Mouse (Mus musculus) heart, postnatal 10 days (tissue): ENCODE data around the gene Mlycd. TPM values are rescaled to one million over a fixed set of nuclear protein-coding genes. Genes with fewer than 3 reads are reported as not detected.

ENCODE experiments used
- DNase-seq, 2 experiments: peaks; one replicate each; pipeline ENCODE4 v3.0.0; 2021
- intact Hi-C: fragments of 180-260 bp; cut with DNase I; formaldehyde crosslinking; loops from one replicate; pipeline ENCODE4 v1.15.1; 2025
- total RNA-seq, 2 experiments: library from RNA; stranded (reverse); gene quantifications; 2 replicates each; pipeline ENCODE4 v1.2.3; 2021

The Mlycd gene
- total RNA-seq, 2 experiments from 2014 or later = 98.4 to 115 TPM

- intact Hi-C loops = no loop called here
- DNase-seq = no peak
Measured at GRCm38 (mm10) chr8:119400122-119400671, 5.5 kb downstream of the Mlycd start.

- intact Hi-C loops = no loop called here
- no peak for DNase-seq
Measured at GRCm38 (mm10) chr8:119400904-119401303, 6.2 kb downstream of the Mlycd start.

DNA sequence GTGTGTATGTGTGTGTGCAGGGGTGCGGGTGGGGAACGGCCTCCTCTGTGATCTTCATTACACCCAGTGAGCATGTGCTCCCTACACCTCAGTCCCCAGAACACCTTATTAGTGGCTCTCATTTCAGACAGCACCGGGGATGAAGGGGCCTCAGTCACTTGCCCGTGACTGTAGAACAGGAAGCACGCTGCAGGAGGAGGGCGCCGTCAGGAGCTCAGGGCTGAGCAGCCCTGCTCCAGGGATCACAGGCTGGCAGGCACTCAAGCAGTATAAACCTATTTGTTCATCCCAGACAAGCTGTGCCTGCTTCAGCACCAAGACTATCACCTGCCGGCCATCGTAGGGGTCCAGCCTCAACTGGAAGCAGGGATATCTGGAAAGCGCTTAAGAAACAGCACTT is 9.2 kb downstream of the Mlycd start:
- intact Hi-C loops = no loop called here
- DNase-seq = no peak

DNA sequence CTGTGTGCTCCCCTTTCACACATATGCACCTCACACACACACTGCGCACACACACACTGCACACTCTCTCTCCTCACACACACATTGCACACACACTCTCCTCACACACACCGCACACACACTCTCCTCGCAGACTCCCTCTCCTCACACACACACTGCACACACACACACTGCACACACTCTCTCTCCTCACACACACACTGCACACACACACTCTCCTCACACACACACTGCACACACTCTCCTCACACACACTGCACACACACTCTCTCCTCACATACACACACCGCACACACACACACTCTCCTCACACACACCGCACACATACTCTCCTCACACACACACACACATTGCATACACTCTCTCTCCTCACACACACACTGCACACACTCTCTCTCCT is 10.0 kb downstream of the Mlycd start:
- intact Hi-C loops = no loop called here

DNA sequence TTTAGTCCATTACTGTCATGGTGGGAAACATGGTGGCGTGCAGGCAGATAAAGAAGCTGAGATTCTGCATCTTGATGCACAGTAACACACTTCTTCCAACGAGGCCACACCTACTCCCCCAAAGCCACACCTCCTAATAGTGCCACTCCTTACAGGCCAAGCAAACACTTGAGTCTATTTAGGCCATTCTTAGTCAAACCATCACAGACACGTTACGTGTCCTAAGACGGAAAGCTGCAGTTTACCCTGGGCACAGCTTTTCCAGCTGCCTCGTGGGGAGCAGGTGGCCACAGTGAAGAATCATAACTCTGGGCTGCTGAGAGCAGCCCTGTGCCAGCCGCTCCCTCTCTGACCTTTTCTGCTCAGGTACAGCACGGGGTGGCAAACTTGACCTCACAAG is 13.6 kb downstream of the Mlycd start:
- no peak for DNase-seq
- intact Hi-C loops = no loop called here

More for the DNA sequence above, 10.0 kb downstream of the Mlycd start:
- no peak for DNase-seq

DNA sequence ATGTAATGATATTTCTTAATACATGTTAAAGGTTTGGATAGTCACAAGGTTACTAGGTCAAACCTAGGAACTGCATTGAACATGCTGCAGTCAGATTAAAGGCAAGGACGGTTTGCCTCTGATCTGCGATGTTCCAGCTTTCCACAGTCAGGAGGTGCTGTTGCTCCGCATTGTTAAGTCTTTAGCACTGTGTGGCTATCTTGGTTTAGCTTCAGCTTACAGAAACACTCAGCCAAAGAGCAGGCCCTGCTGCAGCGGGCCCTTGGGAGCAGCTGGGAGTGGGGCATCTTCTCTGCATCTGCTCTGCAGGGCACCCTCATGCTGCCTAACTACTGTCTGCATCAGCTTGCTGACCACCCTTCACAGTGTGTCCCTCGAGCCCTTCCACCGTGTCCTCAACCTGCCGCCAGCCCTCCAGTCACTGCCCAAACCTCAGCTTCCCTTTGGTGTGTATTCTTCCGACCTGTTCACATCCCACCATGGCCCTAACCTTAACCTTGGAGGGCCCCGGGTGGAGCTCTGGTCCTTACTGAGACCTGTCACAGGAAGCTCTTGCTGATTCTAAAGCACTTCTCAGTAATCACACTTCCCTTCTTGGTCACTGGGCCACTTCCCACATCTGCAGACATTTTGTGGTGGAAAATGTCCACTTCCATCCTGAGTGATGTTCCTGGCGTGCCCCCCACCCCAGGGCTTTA is 17.5 kb downstream of the Mlycd start:
- DNase-seq = no peak
- intact Hi-C loops = loop anchor here (1.0 to 10.0 kb wide), 4 partner anchors 29 to 263 kb away; partner anchors contain the start of gene Taf1c

GRCm38 (mm10) chr8:119412735-119413498 is 18.2 kb downstream of the Mlycd start:
- intact Hi-C loops = loop anchor here (1.0 to 10.0 kb wide), 4 partner anchors 28 to 262 kb away; partner anchors contain the start of gene Taf1c
- peak; percentile 81 to 87 for DNase-seq

DNA sequence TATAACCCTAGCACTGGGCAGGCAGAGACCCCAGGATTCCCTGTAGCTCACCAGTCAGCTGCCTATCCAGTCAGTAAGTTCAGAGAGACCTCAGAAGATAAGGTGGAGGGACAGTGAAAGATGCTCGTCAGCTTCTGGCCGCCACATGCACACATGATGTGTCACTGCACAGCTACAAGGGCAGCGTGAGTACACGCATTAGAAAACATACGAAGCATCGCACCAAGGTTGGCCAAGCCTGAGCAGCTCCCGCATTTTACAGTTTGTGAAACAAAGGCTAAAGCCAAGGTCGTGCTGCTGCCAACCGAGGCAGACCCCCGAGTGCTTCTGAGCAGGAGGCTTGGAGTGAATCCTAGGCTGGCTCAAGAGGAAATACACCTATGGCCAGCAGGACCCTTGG is 18.9 kb downstream of the Mlycd start:
- DNase-seq = no peak
- intact Hi-C loops = loop anchor here (2.0 to 10.0 kb wide), 3 partner anchors 27 to 261 kb away; partner anchors contain the start of gene Taf1c

- intact Hi-C loops = no loop called here
Measured at GRCm38 (mm10) chr8:119420318-119420717, 25.6 kb downstream of the Mlycd start.

DNA sequence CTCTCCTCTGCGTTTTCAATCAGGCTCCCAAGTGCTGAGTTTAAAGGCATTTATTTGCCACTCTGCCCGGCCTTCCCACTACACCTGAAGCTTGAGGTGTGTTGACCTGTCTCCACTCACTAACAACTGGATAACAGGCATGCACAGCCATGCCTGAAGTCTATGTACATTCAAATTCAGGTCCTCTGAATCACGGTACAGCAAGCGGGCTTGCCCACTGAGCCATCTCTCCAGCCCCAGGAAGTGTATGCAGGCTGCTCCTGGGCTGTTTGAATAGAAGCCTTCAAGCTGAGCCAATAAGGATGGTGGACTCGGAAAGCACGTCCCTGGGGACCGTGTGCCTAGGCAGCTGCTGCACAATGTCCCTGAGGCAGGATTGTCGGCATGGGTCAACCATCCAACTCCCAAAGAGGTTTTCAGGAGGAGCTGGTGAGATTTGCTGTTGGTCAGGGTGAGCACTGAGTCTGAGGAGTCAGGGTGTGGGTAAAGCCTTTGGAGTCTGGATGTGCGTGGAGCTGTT is 27.0 kb downstream of the Mlycd start:
- intact Hi-C loops = loop anchor here (2.0 kb wide), 1 partner anchor 19 kb away; no protein-coding TSS in a partner anchor
- no peak for DNase-seq

More at GRCm38 (mm10) chr8:119420318-119420717, 25.6 kb downstream of the Mlycd start:
- DNase-seq = no peak

DNA sequence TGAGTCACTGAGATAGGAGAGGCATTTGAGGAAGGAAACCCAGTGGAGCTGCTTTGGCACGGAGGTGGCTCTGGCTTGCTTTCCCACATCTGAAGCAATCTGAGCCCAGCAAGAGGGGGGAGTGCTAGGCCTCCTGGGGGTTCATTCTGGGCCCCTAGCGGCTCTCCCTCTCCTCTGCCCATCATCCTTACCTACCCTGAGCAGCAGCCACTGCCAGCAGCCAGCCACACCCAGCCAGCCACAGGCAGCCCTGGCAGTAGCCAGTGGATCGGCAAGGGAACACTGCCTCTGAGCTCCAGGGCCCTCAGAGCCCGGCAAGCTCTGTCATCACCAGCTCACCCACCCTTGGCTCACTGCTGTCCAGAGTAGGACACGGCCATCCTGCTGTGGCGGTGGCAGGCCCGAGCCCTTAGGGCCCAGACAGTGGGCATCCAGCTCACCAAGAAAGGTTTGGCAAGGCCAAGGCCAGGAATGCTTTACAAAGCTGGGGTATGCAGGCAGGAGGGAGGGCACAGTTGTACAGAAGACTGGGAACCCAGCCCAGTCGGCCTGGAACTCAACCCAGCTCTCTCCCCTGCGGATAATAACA is 27.5 kb downstream of the Mlycd start:
- DNase-seq = peak; percentile 67
- intact Hi-C loops = loop anchor here (2.0 kb wide), 1 partner anchor 19 kb away; no protein-coding TSS in a partner anchor

DNA sequence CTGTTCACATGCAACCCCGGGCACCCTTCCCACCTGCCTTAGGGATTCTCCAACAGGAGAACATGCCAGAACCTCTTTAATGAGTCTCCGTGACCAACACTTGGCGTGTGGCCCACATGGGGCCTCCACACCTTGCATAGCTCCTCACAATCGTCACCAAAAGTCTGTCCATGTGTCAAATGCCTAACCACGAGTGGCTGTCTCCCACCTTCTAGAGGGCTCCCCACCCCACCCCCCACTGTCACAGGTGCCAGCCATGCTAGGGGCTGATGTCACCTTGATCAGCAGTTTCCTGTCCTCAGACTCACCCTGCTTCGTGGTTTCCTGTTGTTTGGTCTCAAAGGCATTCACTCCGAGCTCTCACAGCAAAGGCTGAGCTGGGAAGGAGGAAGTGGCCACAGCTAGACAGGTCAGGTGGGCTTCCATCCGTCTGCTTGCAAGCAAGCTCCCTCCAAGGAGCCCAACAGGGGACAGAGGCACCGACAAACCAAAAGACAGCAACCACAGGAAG is 29.0 kb downstream of the Mlycd start:
- peak; percentile 75 to 79 for DNase-seq
- intact Hi-C loops = loop anchor here (2.0 kb wide), 1 partner anchor 17 kb away; no protein-coding TSS in a partner anchor

GRCm38 (mm10) chr8:119424199-119424733 is 29.6 kb downstream of the Mlycd start:
- intact Hi-C loops = no loop called here
- DNase-seq = no peak

GRCm38 (mm10) chr8:119424740-119425139 is 30.1 kb downstream of the Mlycd start:
- intact Hi-C loops = no loop called here
- DNase-seq = peak; percentile 46 to 48

GRCm38 (mm10) chr8:119425533-119425932 is 30.9 kb downstream of the Mlycd start:
- DNase-seq = peak; percentile 62 to 66

GRCm38 (mm10) chr8:119426069-119426735 is 31.5 kb downstream of the Mlycd start:
- peak; percentile 52 to 64 for DNase-seq

More at GRCm38 (mm10) chr8:119425533-119425932, 30.9 kb downstream of the Mlycd start:
- intact Hi-C loops = no loop called here

DNA sequence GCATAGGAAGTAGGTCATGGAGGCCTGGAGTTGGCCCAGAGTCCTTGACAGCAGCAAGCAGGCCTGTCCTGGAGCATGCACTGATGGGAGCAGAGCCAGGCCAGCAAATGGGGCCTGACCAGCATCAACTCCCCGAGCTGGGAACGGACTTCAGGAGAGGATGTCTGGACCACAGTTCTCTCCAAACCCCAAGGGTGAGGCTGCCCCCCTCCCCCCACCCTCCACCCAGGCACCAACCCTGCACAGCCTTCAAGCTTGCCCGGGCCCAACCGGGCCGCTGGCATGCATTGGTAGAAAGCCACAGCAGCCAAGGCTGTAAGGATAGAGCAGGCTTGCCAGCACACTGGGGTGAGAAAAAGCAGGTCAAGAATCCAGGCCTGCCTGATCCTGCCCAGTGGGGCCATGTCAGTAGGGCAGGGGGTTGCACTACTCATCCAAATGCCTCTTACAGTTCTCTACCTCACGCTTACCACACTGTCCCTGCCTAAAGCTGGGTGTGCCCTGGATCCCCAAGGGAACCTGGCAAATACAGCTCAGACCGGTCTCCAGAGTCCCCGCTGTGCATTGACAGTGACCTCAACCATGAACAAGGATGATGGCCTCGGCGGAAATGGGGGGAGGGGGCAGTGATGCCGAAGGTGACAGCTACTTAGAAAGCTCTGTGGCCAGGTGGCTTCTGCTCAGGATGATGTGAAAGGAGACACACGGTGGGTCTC is 33.1 kb downstream of the Mlycd start:
- intact Hi-C loops = no loop called here
- DNase-seq = peak; percentile 63 to 66

More at GRCm38 (mm10) chr8:119426069-119426735, 31.5 kb downstream of the Mlycd start:
- intact Hi-C loops = no loop called here

DNA sequence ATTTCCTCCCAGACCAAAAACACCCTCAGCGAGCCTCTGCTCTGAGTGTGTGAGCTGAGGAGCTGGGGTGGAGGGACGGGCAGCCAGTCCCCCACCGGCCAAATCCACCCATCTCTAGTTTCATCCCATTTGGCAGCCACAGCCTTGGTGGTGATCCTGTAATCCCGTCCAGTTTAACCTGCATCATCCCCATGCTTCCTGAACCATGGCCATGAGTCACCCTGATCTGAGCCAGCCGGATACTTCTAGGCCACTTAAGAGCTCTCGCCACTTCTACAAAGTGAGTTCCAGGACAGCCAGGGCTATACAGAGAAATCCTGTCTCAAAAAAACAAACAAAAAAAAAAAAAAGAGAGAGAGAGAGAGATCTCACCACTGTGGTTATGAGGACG is 33.7 kb downstream of the Mlycd start:
- no peak for DNase-seq
- intact Hi-C loops = no loop called here
